Mouse (Mus musculus) mature B cell (primary cell): Measurements from ENCODE around the gene Plekhg3.

Source experiments
- in situ Hi-C: fragments of 300-500 bp; cut with MboI; formaldehyde crosslinking; loops from 2 replicates; pipeline ENCODE4 v1.14.3; 2019

The Plekhg3 gene

GRCm38 (mm10) chr12:76530580-76531139, at the start of gene Plekhg3:
TSS of gene Plekhg3 (plus strand) at chr12:76530891.
- in situ Hi-C loops: no loop called here

- in situ Hi-C loops: no loop called here
Measured at GRCm38 (mm10) chr12:76482446-76482845, 48.2 kb upstream of the Plekhg3 start.

- in situ Hi-C loops: no loop called here
Measured at GRCm38 (mm10) chr12:76482948-76483347, 47.7 kb upstream of the Plekhg3 start.

GRCm38 (mm10) chr12:76484881-76485280, 45.8 kb upstream of the Plekhg3 start:
- in situ Hi-C loops: no loop called here

- in situ Hi-C loops: no loop called here
Measured at GRCm38 (mm10) chr12:76485381-76485780, 45.3 kb upstream of the Plekhg3 start.

GRCm38 (mm10) chr12:76486943-76487342, 43.7 kb upstream of the Plekhg3 start:
- in situ Hi-C loops: no loop called here

GRCm38 (mm10) chr12:76490798-76491197, 39.9 kb upstream of the Plekhg3 start:
- in situ Hi-C loops: no loop called here

- in situ Hi-C loops: no loop called here
Measured at GRCm38 (mm10) chr12:76493462-76493861, 37.2 kb upstream of the Plekhg3 start.

GRCm38 (mm10) chr12:76495381-76495780, 35.3 kb upstream of the Plekhg3 start:
- in situ Hi-C loops: loop anchor here (5.0 kb wide), 1 partner anchor 107 kb away; no protein-coding TSS in a partner anchor

- in situ Hi-C loops: loop anchor here (5.0 kb wide), 1 partner anchor 106 kb away; no protein-coding TSS in a partner anchor
Measured at GRCm38 (mm10) chr12:76496324-76496723, 34.4 kb upstream of the Plekhg3 start.

- in situ Hi-C loops: loop anchor here (5.0 kb wide), 1 partner anchor 103 kb away; no protein-coding TSS in a partner anchor
Measured at GRCm38 (mm10) chr12:76499276-76499675, 31.4 kb upstream of the Plekhg3 start.

- in situ Hi-C loops: no loop called here
Measured at GRCm38 (mm10) chr12:76500055-76500454, 30.6 kb upstream of the Plekhg3 start.

- in situ Hi-C loops: no loop called here
Measured at GRCm38 (mm10) chr12:76500896-76501295, 29.8 kb upstream of the Plekhg3 start.

- in situ Hi-C loops: no loop called here
Measured at GRCm38 (mm10) chr12:76502981-76503380, 27.7 kb upstream of the Plekhg3 start.

GRCm38 (mm10) chr12:76506522-76506921, 24.2 kb upstream of the Plekhg3 start:
- in situ Hi-C loops: no loop called here

GRCm38 (mm10) chr12:76507791-76508190, 22.9 kb upstream of the Plekhg3 start:
- in situ Hi-C loops: no loop called here

GRCm38 (mm10) chr12:76508909-76509440, 21.7 kb upstream of the Plekhg3 start:
- in situ Hi-C loops: no loop called here

- in situ Hi-C loops: no loop called here
Measured at GRCm38 (mm10) chr12:76512731-76513130, 18.0 kb upstream of the Plekhg3 start.

- in situ Hi-C loops: no loop called here
Measured at GRCm38 (mm10) chr12:76514842-76515241, 15.8 kb upstream of the Plekhg3 start.

GRCm38 (mm10) chr12:76518000-76518399, 12.7 kb upstream of the Plekhg3 start:
- in situ Hi-C loops: no loop called here

- in situ Hi-C loops: no loop called here
Measured at GRCm38 (mm10) chr12:76518909-76519842, 11.5 kb upstream of the Plekhg3 start.

GRCm38 (mm10) chr12:76523654-76524053, 7.0 kb upstream of the Plekhg3 start:
- in situ Hi-C loops: no loop called here

- in situ Hi-C loops: no loop called here
Measured at GRCm38 (mm10) chr12:76524915-76525314, 5.8 kb upstream of the Plekhg3 start.
